In the genomic region with DNA sequence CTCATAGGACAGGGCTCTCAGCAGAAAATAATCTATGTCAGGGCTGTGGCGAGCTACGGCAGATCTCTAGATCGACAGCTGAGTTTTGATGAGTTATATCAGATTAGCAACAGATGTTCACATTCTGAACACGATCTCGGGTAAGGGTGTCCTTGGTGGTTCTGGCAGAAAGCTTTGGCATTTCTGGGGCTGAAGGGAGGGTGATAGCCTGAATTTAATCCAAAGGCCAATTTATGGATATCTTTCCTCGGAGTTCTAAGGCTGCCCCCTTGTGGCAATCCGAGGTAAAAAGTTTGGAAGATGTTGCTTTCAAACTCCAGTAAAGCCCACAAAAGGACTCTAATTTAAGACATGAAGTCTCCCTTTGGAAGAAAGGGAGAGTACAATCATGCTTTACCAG, we compare ENCODE assay signal across 8 mouse cellular contexts.
DNase-seq lines count a peak whose midpoint lies in the region; ATAC-seq lines count a peak whose summit lies in the region.

No protein-coding gene starts in this region.

- peak; percentile 57 for ATAC-seq in frontal cortex, adult (ENCODE audit: low TSS enrichment)

- intact Hi-C loops in heart, postnatal 25 days (cut with DNase I) = no loop called here
- intact Hi-C loops in left cerebral cortex, postnatal 14 days (cut with DNase I) = no loop called here

- DNase-seq in heart, postnatal 4 days = peak; percentile 22
- no peak for DNase-seq in heart, postnatal 25 days (ENCODE audit: low spot score)
- DNase-seq in Muller cell, postnatal 12 days (ENCODE audit: inconsistent ontology term) = peak; percentile 56
- peak; percentile 36 for DNase-seq in cerebellum, adult 9-10 months
- DNase-seq in left cerebral cortex, postnatal 14 days (ENCODE audit: low spot score in 2 of 2) = peak; percentile 64 to 77
- DNase-seq in right cerebral cortex, adult 2 months (ENCODE audit: low spot score in 2 of 2) = peak; percentile 70 to 75
- DNase-seq in urinary bladder, postnatal 10 days (ENCODE audit: low spot score) = no peak

Comparison
In these comparisons a context has a peak if more than half of its experiments do, and no peak if none do; other contexts are left out.
1. DNase-seq: peak in heart, postnatal 4 days (single experiment), Muller cell, postnatal 12 days (single experiment), cerebellum, adult 9-10 months (single experiment), left cerebral cortex, postnatal 14 days (2 of 2) and right cerebral cortex, adult 2 months (2 of 2); none in heart, postnatal 25 days (single experiment) and urinary bladder, postnatal 10 days (single experiment).